Mouse (Mus musculus) spleen, adult 12 weeks (tissue): ENCODE measurements around the gene Ncor2.

ENCODE experiments used
- DNase-seq: peaks from one replicate; pipeline ENCODE4 v3.0.0; 2022; ENCODE audit warnings: low spot score

Gene Ncor2

DNA sequence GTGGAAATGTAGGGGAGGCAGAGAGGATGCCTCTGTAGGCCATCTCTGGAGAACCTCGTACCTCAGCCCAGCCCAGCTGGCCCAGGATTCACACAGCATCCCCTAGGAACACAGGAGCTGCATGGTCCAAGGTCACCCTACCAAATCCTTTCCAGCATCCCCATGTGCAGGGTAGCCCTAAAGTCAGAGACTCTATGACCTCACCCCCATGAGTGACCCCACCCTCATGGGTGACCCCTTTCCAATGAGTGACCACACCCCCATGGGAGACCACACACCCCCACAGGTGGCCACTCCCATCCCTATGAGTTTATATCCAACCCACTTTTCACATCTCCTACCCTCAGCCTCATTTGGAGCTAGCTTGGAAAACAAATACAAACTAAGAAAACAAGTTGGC, 51.1 kb downstream of the Ncor2 start:
- no peak for DNase-seq

DNA sequence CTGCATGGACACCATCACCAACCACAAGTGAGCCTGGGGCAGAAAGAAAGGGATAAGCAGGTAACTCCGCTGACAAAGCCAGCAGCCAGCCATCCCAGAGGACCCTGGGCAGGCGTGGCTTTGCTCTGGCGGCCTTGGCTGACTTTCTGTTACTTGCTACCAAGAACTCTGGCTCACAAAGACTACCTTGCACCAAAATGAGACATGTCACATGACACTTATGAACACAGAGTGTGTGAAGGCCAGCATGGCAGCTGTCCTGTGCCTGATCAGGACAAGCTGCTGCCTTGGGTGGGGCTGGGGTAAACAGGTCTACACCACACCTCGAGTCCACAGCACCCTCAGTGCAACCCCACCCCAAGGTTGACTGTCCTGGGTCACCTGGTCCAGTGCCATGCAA, 51.6 kb downstream of the Ncor2 start:
- no peak for DNase-seq

DNA sequence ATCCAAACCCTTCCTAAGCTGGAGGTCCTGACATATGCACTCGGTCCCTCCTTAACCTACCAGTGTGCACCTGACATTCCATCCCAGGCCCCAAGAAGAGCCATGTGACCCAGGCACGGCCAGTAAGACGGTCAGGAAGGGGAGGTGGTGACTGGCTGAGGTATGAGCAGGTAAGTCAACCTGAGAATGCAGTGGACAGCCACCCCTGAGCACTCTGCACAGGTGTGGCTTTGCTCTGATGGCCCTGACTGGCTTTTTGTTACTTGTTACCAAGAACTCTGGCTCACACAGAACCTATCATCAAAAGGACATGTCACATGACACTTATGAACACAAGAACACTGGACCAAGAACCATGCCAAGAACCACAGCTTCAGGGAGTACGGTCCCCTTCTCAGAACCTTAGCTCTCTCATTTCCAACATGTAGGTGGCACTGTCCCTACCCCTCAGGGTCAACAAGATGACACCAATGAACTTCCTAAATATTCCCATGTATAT, 53.0 kb downstream of the Ncor2 start:
- no peak for DNase-seq

DNA sequence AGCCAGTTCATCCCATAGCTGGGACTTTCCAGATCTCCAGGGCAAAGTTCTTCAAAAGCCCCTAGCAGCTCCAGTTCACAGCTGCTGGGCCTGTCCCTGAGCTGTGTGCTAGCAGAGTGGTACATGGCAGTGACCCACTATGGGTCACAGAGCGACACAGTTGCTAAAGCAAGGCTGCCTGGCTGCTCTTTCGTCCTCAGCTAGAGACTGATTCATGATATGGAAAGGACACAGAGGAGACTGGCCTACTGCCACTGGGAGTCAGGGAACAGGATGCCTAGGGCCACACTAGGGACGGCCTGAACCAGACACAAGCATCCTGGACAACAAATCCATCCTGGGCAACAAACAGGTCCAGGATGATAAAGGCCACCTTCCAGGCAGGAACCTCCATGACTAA, 53.8 kb downstream of the Ncor2 start:
- DNase-seq: no peak

DNA sequence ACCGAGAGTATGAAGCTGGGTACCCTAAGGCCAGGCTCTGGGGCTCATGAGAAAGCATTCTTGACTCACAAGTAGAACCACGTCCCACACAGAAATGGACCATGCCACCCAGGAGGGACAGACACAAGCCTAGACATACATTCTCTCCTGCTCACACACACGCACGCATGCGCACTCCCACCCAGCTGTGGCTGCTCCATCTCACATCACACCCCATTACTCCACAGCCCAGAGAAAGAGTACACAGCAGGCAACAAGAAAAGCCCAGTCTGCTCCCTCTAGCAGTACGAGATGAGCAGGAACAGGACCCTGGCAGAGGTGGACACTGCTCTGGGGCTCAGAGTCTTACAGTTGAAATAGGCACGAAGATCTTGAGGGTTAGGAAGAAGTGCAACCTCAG, 55.0 kb downstream of the Ncor2 start:
- no peak for DNase-seq

DNA sequence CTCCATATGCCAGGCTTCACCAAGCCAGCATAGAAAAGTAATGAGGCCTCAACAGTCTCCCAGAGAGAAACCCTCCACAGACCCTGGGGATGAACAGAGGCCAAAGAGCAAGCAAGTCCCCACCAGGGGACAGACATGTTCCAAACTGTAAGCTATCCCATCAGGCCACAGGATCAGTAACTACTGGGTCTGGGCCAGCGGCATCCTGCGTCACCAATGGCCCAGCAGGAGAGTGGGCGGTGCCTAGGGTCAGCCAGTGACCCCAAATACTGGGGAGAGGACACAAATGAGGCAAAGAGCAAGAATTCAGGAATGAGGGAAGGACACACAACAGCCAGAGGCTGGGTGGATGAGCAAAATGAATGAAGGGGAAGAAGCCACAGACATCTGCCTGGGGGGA, 55.8 kb downstream of the Ncor2 start:
- no peak for DNase-seq

DNA sequence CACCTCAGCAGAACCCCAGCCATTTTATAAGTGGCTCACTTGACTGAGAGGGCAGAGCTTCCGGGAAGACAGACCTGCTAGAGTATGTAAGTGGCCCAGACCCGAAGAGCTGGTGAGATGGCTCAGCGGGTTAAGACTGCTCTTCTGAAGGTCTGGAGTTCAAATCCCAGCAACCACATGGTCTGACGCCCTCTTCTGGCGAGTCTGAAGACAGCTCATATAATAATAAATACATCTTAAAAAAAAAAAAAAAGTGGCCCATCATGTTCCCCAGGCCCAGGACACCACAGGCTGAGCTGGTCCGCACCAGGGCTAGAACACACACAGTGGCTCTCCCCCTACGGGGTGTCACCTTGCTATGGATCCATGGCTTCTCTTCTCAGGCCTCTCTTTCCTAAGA, 56.5 kb downstream of the Ncor2 start:
- no peak for DNase-seq

DNA sequence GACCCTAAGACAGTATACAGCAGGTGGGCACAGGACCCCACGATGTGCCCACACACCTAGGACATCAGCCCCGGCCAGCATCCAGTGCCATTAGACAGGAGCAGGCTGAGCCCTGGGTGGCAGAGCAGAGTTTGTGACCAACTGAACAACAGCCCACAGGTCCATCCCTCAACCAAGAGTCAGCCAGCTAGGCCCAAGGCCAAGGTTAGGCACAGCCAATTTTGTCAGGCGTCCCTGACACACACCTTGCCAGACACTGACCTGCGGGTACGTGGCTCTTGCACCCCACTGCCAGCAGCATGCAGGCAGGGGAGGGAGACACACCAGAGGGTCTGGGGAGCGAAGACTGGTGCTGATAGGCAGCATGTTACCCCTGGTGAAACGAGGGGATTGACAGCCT, 57.0 kb downstream of the Ncor2 start:
- DNase-seq: no peak

DNA sequence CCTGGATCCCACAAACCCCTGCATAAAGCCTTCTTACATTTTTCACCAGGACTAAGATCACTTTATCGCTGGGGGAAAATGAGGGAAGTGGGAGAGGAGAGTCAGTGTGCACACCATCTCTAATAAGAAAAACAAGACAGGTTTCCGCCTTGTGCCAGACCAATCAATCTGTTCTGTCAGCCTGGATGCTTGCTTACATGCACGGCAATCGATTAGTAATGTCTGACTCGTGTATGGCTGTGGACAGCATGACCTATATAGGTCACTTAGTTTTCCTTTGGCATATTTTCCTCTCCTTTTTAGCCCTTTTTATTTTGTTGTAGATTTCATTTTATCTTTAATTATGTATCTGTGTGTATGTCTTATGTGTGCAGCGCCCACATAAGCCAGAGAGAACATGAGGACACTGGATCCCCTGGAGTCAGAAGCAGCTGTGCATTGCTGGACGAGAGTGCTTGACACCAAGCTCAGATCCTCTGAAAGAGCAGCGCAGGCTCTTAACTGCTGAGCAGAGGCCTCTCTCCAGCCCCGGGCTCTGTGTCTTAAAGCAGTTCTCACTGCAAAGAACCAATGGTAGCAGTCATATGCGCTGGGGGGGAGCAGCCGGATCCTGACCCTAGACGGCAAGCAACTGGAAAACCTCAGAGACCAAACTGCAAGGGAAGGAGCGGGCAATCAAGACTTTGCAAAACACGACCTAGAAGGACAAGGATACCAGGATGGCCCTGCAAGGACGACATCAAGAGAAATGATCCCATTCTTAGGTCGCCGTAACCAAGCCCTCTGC, 58.3 kb downstream of the Ncor2 start:
- no peak for DNase-seq

DNA sequence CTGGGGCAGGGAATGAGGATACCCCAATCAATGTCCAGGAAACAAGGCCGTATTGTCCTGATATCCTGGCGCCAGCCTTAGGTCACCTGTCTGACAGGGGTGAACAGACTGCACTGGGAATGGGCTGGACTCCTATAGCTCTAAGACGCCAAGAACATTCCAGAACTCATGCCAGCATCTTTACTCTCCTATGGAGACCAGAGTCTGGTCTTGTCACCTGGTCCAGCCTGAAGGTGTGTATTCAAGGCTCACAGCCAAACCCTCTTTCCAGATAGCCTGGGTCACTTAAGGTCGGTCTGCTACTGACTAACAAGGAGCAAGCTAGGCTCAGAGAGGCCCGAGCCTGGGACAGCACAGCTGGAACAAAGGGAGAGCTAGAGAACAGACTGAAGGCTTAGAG, 61.8 kb downstream of the Ncor2 start:
- DNase-seq: no peak

DNA sequence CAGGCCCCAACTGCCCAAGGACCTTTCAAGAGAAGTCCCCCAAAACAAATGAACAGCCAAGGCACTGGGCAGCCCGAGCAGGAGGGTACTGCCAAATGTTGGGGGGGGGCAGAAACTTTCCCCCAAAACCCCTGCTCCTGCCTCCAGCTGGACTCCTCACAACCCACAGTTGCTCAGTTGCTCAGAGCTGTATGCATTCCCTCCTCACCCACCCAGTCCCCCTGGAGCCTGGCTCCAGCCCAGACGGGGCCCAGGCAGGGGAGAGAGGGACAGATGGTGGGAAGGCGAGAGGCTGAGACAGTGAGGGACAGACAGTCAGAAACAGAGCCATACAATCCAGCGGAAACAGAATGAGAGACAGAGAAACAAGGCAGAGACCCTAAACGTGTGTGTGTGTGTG, 66.0 kb downstream of the Ncor2 start:
- no peak for DNase-seq

DNA sequence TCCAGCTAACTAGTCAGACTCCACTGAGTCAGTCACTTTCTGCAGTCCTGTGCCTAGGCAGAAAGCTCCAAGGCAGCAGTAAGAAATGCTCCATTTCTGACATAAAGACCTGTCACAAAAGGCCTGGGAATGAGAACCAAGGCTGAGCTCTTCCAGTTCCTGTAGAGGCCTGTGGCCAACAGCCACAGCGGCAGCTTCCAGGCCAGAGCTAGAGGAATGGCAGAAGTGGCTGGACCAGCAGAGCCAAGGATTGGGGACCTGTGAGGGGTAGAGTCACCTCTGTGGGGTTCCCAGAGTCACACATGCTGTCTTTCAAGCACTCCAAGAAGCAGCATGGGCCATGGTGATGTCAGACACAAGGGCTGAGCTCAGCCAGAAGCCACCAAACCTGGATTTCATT, 66.4 kb downstream of the Ncor2 start:
- DNase-seq: no peak

DNA sequence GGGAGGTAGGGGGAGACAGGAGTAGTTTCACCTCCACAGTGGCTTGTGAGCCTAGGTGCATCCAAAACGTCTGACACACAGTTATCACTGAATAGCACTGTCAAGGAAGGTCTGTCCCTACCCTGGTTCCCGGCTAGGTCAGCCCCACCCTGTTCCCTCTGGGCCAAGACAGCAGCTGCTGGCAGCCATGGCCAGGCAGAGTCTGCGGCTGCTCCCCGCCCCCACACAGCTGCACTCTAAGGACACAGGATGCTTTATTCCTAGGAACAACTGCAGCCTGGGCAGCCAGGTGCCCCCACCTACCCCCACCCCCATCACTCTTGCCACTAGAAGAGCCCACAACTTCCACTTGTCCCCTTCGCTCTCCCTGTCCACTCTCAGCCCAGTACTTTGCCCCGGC, 67.9 kb downstream of the Ncor2 start:
- DNase-seq: no peak

DNA sequence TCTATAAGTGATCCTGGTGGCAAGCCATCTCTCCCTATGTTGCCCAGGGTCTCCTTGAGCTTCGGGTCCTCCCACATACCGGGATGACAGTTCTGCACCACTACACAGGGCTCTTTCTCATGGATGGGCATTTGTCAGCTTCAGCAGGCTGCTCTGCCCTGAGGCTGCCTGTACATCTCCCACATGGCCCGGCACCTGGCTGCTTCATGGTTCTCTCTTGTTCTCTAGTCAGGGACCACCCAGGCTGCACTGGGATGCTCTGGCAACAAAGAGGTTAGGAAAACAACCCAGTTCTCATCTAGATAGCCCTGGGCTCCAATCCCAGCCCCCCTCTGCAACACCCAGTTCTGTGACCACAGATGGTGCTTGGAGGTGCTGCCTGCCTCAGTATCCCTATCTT, 68.3 kb downstream of the Ncor2 start:
- no peak for DNase-seq

DNA sequence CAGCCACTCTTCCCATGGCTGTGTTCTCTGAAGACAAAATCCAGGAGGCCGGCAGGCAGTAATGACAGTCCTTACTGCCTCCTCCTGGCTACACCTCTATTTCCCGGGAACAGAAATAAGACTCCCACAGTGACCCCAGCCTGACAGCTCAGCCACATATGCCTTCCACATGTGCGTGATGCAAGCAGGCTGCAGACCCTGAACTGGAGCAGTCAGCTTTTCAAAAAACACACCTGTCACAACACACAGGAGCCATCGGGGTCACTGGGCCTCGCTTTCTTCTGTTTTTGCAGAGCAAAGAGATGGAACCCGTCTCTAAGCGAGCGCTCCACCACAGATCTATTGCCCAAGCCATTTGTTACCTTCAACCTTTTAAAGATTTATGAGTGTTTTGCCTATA, 68.8 kb downstream of the Ncor2 start:
- no peak for DNase-seq

DNA sequence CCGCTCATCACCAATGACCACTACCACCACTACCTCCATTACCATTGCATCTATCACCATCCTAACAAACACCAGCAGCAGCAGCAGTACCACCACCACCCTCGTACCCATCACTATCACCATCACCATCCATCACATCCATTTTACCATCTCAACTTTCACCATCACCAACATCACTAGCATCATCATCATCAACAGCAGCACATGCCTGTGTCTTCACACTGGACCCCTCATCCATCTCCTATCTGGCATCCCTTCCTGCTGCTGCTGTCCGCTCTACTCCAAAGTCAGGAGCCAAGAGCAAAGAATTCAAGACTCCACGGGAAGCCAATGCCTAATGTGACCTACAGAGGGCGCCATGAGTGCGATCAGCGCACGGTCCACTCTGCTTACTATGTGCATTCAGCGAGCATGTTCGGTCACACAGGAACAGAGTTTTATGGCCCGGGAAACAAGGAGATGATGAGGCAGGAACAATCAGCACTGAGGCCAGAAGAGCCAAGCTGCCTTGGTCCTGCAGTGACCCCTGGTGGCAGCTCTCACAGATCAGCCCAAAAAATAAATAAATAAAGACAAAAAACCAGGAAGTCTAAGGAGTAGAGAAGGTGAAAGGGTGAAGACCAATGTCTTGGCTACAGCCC, 71.9 kb downstream of the Ncor2 start:
- DNase-seq: peak; percentile 16

DNA sequence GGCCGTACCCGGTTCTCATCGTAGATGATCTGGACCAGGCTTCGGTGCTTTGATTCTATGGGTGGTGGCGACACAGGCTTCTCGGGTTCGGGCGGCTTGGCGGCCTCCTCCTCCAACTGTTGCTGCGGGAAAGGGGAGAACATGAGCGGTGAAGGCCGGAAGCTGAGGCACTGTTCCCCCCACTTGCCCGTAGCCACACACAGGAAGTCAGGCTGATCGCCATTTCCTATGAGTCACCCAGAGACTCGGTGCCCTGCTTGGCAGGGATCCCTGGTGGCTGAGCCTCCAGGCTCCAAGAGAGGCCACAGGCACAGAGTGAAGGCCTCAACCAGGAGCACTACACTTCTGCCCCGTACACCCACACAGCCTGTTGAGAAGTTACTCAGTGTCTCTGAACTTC, 72.8 kb downstream of the Ncor2 start:
- DNase-seq: peak; percentile 7

DNA sequence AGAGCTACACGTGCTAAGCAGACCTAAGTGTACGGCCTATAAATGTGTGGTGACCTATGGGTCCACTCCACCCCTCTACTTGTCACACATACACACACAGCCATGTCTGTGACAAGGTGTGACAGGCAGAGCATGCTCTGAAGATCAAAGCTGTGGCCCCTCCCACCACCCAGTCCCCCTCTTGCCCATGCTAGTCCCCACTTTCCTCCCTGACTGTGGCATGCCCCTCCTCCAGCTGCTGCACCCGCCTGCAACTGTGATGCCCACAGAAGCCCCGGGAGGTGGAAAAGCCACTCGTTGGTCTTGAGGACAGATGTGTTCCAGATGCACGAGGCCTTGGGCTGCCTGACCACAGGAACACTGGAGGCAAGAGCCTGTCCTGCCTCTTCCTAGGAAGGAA, 74.2 kb downstream of the Ncor2 start:
- no peak for DNase-seq

DNA sequence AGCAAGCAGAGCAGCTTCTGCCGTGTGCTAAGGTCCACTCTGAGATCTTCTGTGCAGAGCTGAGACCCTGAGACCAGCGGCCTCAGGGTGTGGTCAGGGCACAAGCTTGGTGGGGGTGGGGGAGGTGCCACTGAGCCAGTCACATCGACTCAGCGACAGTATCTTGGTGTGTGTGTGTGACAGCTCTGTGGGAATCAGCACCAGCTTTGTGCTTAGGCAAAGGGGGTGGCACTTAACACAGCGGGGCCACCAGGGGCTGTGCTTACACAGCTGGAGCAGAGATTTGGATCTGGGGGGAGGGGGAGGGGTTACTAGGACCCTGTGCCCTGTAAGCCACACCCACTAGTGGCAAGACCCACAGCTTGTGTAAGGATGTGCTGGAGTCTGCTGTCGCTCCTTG, 75.6 kb downstream of the Ncor2 start:
- DNase-seq: no peak

DNA sequence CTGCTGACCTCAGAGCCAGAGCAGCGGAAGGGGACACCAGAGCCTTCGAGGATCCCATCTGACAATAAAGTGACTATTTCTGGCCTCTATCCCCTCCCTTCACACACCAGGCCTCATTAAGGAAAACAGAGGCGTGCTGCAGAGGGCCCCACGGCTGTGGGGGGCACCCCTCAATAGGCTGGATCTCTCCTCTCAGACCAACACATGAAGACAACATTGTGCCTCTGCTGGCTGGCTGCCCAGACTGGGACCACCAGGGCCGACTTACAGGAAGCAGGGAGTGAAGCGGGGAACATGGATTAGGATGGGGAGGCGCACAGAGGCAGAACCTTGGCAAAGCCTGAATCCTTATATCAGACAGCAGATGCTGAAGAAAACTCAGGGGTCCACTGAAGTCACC, 76.1 kb downstream of the Ncor2 start:
- DNase-seq: no peak

DNA sequence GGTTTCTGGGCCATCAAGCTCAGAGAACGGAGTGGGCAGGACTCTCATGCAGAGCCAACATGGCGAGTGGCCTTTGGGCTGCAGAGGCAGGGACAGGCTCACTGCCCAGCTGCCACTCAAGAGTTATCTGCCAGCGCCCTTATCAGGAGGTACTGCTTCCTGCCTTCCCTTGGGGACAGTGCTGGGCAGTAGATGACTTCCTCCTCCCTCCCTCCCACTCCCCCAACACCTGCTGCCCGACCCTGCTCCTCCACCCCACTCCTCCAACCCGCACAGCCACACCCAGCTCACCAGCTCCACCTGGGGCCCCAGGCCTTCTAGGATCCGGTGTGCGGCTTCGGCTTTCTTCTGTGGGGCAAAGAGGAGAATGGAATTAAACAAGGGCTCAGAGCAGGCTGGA, 76.7 kb downstream of the Ncor2 start:
- no peak for DNase-seq

DNA sequence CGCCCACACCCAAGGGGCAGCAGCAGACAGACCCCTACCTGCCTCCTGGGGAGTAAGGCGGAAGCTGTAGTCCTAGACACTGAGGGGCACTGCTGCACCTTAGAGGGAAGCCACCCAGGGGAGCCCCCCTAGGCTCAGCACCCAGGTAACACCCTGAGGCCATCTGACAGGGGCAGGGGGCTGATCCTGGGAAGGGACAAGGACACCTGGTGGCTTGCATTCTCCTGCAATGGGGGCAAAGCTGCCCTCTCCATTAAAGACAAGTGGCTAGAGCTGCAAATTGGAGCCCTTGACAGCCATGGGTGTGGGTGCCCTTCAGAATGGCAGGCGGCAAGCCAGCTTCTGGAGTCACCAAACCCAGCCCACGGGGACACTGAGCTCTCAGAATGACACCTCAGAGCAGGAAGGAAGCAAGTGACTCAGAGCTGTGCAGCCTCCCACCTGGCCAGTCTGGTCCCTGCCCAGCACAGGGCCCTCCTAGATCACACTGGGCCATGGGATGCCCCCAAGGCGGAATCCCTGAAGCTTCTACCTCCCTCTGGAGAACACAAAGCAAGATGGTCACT, 79.2 kb downstream of the Ncor2 start:
- no peak for DNase-seq

DNA sequence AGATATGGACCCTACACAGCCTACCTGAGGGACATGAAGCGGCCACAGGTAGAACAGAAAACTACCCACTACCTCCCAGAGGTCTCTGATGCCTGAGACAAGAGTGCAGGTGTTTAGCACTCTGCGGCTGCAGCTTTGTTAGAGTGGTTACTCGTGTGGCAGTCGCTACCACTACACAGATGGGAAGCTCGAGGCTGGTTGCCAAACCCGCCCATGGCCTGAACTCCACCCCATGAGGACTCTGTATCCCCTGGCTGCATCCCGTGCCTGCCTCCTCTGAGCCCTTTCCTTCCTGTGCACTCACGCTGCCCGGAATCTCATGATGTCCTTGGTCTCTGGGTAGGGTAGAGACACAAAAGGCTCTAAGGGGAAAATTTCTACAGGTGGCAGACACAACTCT, 80.3 kb downstream of the Ncor2 start:
- DNase-seq: no peak

DNA sequence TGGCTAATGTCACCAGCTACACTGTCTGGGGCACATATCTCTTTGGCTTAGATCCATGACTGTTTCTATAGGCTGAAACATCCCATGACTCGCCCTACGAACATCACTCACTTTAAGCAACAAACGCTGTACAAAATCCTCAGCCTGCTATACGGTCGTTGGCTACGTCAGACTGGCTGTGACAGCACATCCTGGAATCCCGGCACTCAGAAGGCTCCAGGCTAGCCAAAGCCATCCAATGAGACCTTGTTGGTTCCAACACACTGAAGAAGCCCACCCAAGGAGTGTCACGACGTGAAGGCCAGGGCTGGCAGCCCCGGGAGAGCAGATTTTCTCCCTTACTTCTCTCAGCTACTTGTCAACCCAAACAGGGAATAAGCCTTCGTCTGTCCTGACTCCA, 82.7 kb downstream of the Ncor2 start:
- no peak for DNase-seq
